Mouse (Mus musculus) monocyte, adult 2 months (primary cell): Measurements from ENCODE around the gene Fscn3.

Experiments used
- DNase-seq, 2 experiments: peaks; one replicate each; pipeline ENCODE4 v3.0.0; 2022; ENCODE audit warnings: low spot score in 2 of 2, low read depth in 1 of 2

The Fscn3 gene

GRCm38 (mm10) chr6:28427096-28427839 lies at the start of gene Fscn3:
Fscn3 (plus strand) TSS chr6:28427789.
- no peak for DNase-seq

DNA sequence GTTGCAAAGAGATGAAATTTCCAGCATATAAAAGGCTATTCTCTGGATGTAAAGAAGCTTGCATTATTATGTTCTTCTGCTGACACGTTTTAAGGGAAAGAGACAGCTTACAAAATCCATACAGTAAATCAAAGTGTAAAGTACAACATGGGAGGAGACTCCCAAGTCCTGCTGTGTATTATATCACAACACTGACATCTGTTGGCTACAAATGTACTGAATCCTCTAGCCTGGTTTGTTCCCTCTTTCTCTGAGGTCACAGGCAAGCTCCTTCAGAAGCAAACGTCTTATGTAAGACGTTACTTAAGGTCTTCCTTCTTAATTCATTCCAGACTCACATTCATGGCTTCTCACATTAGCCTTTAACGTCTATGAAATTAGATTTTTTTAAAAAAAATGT lies 45.6 kb upstream of the Fscn3 start:
- no peak for DNase-seq

DNA sequence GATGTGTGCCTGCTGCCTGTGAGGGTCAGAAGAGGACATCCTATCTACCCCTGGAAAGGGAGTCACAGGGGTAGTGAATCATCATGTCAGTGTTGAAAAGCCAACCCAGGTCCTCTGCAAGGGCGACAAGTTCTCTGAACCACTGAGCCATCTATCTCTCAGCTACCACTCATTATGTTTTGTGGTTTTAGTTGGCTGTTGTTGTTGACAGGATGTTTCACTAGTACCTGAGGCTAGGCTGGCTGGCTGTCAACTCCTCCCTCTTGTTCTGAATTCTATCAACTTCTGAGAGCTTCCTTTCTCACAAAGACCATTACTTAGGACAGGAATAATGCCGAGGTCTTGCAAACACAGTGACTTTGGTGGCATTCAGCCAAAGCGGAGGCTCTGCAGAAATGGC lies 42.4 kb upstream of the Fscn3 start:
- DNase-seq, result no peak

DNA sequence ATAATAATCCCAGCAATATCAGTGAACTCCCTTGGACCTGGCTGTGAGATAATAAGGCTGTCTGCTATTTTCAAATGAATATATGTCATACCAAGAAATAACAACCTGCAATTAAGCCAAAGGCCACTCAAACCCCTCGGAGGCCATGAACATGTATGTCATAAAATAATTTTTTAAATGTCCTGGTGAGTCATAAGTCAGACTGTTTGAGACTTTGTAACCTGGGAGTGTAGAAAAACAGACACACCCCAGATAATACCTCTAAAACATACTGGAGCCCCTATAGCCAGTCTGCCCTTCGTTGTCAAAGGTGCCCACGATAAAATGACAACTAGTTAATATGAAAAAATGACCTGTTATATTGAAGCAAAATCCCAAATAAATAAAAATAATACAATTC lies 38.6 kb upstream of the Fscn3 start:
- DNase-seq, result no peak

GRCm38 (mm10) chr6:28396051-28396852 lies 31.3 kb upstream of the Fscn3 start:
- no peak for DNase-seq

DNA sequence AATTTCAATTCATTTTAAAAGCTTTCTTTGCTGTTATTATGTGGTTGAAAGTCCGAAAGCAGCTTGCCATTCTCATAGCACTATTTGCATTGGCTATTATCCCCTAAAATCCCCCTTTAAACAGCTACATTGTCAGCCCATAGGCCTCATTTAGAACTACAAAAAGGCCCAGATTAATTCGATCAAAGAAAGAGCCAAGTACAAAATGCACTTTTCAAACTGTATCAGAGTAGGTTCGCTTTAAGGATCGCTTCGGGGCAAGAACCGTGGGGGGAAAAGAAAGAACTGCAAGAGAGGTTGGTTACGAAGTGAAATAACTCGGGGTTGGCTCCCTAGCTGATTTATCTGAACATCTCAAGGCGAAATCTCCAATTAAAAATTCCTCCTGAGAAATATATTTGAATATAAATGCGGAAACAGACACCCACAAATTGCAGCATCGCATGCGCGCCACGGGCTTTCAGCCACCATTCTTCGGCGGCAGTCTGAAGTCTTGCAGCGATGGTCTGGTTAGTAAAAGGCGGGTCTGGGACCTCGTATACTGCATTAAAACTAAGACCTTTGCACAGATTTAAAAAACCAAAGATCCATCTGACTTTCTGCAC lies 30.6 kb upstream of the Fscn3 start:
- DNase-seq, result no peak

- no peak for DNase-seq
Observed at GRCm38 (mm10) chr6:28397681-28398203, 29.8 kb upstream of the Fscn3 start, which contains the start of gene Zfp800. Zfp800 (minus strand) TSS chr6:28398005.

- DNase-seq, result no peak
Observed at GRCm38 (mm10) chr6:28398726-28399125, 28.9 kb upstream of the Fscn3 start.

DNA sequence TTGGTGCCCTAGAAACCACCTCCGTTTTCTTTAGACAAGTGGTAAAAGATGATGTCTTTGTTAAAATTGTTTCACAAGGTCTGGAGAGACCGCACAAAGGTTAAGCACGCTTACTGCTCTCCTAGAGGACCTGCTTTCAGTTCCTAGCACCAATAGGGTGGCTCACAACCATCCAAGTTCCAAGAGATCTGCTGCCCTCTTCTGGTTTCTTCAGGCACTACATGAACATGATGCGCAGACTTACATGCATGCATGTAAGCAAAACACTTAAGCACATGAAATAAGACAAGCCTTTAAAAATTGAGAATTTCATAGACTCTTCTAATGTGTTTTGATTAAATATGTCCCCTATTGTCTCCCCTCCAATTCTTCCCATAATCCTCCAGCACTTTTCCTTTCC lies 27.8 kb upstream of the Fscn3 start:
- no peak for DNase-seq

- no peak for DNase-seq
Observed at GRCm38 (mm10) chr6:28410053-28410452, 17.5 kb upstream of the Fscn3 start.

GRCm38 (mm10) chr6:28411236-28411635 lies 16.4 kb upstream of the Fscn3 start:
- DNase-seq, result no peak

DNA sequence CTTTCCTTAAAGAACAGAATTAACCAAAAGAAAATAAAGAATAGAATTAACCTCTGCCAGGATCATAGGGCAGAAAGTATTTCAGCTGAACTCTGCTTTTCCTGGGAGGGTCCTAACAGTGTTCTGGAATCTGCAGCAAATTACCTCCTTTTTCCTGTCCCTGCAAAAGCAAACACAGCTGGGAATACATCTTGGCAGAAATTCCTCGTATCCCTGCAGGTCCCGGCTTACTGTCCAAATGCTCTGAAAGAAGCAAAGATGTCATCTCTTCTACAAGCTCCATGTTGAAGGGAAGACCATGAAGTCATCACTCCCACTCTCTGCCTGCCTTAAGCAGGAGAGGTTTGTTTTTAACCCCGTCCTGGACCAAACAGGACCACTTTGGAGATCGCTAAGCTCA lies 10.6 kb upstream of the Fscn3 start:
- DNase-seq, result no peak

DNA sequence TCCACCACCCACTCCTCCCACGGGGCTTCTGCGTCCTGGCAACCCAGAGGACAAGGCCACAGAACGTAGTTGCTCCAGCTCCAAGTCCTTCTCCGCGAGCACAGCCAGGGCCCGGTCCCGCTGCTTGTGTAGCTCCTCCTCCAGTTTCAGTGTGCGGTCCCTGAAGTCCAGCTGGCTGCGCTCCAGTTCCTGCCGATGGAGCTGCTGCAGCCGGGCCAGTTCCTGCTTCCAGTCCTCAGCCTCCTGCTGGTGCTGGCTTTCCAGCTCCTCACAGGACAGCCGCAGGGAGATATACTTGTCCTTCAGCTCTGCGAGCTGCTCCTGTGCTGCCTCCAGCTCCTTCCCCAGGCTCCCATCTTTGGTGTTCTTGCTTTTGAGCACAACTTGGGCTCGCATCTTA lies 9.1 kb upstream of the Fscn3 start:
- DNase-seq, result no peak

GRCm38 (mm10) chr6:28419673-28420072 lies 7.9 kb upstream of the Fscn3 start:
- DNase-seq, result no peak

DNA sequence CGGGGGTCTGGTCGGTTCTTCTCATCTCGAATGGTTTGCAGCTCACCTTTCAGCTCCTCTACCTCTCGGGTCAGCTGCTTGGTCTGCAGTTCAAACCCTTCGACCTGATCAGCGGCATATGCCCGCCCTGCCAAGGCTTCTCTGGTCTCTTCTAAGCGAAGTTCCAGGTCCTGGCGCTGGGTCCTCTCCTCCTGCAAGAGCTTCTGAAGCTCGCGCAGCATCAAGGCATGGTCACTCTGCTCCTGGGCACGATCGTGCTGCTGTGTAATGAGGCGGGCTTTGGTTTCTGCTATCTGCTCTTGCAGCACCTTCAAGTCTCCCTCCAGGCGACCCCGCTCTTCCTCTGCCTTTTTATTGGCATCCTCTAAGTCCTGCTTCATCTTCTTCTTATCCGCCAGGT lies 7.2 kb upstream of the Fscn3 start:
- DNase-seq, result no peak

DNA sequence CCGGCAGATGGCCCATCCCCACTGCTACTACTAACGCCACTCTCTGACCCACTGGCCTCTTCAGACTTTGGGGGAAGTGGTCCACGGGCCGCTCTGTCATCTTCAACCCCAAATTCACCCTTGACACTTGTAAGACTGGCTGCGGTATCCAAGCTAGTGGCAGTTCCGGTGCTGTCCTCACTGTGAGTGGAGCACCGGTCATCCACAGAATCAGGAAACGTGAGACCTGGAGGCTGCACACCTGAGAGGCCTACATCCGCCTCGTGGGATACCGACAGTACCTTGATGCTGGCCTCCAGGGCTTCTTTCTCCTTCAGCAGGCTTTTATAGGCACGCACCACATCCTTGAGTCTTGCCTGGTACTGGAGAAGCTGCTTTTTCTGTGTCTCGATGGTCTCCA lies 6.7 kb upstream of the Fscn3 start:
- DNase-seq, result no peak

GRCm38 (mm10) chr6:28421469-28422000 lies 6.1 kb upstream of the Fscn3 start:
- DNase-seq, result peak; percentile 92 to 95

GRCm38 (mm10) chr6:28422651-28423290 lies 4.8 kb upstream of the Fscn3 start:
- DNase-seq, result no peak

DNA sequence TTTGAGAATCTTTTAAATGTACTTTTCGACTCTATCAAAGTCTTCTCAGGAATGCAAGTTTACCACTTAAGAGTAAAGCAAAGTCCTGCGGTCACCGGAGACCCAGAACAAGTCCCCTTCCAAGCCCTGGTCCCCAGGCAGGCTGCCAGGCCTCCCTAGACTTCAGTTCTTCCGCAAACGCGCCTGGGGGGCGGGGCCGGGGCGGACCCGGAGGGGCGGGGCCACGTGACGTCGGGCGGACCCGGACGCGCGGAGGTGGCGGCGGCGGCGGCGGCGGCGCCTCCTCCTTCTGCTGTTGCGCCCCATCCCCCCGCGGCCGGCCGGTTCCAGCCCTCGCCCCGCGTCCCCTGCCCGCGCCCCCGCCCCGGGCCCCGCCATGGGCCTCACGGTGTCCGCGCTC lies 4.3 kb upstream of the Fscn3 start, which contains the start of gene Arf5:
Gene Arf5, plus strand, starts transcription at position 248 of the 400 bp plus-strand sequence.
- DNase-seq, result peak; percentile 67 to 89

DNA sequence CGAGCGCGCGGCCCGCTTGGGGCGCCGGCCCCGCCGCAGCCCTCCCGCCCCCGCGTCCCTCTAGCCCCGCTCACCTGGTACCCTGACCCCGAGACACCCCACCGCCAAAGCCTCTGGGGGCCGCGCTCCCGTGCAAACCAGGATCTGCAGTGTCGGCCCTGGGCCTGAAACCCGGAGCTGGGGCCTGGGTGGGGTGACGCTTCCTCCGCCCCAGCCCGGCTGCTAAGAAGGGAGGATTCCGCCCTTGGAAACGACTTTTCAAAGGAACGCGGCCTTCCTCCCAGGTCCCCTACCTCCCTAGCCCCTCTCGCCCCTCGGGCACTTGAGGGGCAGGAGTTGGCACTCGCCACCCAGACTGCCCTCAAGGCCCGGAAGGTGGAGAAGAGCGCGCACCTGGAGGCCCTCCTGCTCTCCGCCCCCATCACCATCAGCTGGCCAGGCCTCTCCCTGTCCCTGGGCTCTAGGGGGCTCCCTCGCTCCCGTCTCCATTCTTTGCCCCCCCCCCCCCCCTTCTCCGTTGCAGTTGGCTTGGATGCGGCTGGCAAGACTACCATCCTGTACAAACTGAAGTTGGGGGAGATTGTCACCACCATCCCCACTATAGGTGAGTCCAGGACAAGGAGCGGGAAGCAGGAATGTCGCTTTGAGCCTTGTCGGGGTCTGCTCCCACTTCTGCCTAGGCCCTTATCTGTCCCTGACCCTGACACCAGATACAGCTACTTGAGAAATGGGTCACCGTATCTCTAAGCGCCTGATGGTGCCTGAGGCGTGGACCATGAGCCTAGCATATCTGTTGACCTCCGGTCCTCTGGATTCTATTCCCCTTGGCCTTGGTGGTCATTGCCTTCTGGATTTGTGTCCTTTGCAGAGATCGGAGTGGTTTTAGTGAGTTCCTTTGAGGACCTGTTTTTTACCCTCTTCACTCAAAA lies 3.6 kb upstream of the Fscn3 start:
- DNase-seq, result no peak
